Mouse (Mus musculus) monocyte, adult 5-6 weeks (primary cell): ENCODE data around the gene Prr13. TPM values are rescaled to one million over a fixed set of nuclear protein-coding genes. Genes with fewer than 3 reads are reported as not detected.

Experiments used
- ATAC-seq: fragments of 153-309, 156-312 bp; replicated peaks from 2 replicates; pipeline ENCODE4 v1.8.0; 2017; ENCODE audit warnings: mild to moderate bottlenecking; ENCODE audit not compliant: low TSS enrichment, insufficient number of reproducible peaks, severe bottlenecking, poor library complexity, low FRiP score
- total RNA-seq: library from RNA; stranded (forward); fragments of 200-1000, 200-491, 200-594 nt; gene quantifications from 3 replicates; pipeline ENCODE4 v1.2.3, GENCODE M21; 2017

Prr13 gene
- total RNA-seq, 1 experiment from 2014 or later, result 259 TPM

DNA sequence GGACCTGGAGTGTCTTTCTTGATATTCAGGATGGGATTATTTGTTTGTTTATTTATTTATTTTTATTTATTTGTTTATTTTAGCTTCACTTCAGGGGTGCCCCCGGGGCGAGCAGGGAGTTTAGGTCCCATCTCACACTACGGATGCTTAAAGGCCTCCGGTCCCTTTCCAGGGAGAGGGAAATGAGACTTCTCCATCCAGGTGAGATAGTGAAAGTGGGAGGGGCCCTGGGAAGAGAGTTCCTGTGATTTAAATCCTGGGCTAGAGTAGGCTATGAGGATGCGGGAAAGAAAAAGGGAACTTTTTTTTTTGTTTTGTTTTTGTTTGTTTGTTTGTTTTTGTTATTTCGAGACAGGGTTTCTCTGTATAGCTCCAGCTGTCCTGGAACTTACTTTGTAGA lies 553 bp downstream of the Prr13 start:
- no peak for ATAC-seq

DNA sequence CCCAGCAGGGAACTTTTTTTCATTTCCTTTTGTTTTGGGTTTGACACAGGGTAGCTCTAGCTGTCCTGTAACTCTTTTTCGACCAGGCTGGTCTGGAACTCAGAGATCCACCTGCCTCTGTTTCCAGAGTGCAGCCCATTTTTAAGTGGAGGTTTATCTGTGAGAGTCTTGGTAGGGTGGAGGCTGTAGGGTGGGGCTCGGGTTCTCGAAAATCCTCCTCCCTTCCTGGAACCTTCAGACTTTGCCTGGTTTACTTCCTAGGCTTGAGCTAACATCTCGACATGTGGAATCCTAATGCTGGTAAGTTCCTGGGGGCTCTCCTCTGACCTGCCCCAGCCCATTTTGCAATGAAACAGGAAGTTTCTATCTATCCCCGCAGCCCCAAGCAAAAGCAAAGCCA lies 1.0 kb downstream of the Prr13 start:
- ATAC-seq, result no peak

DNA sequence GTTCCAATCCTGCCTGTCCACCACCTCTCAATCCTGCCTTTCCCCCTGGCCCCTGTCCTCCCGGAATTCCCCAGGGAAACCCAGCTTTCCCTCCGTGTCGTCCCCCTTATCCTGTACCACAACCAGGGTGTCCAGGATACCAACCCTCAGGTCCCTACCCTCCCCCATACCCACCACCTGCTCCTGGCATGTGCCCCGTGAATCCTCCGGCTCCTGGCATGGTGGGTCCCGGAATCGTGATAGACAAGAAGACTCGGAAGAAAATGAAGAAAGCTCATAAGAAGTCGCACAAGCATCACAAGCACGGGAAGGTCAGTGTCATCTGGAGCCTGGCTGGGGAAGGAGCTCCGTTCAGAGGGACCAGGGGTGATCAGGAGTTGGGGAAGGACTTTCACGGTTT lies 1.6 kb downstream of the Prr13 start:
- ATAC-seq, result no peak

GRCm38 (mm10) chr15:102460971-102461370 lies 2.1 kb downstream of the Prr13 start:
- peak; percentile 42; the same call in 1 of the 2 replicates for ATAC-seq

GRCm38 (mm10) chr15:102461430-102462075 lies 2.7 kb downstream of the Prr13 start:
- no peak for ATAC-seq

- no peak for ATAC-seq
These were observed 4.8 kb downstream of the Prr13 start for GRCm38 (mm10) chr15:102463666-102464065.

GRCm38 (mm10) chr15:102468675-102469370 lies 10.0 kb downstream of the Prr13 start:
- no peak for ATAC-seq

DNA sequence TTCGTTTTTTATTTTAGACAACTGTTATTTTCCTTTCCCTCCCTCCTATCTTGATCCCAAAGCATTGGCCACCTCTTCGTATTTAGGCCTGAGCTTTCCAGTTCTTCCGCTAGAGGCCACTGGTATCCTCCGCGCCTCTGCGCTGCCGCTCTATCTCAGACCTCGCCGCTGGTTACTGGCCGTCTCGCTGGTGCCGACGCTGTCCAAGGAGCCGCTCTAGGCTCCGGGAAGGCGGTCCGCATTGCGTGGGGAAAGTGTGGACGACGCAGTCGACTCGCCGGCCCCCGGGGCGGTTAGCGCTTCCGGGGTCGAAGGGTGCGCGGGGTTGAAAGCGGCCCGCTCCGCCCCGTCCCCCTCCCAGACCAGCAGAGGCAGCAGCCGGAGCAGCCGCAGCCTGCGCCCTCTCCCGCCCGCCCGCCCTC lies 11.4 kb downstream of the Prr13 start, which contains the start of gene Pcbp2:
Gene Pcbp2, plus strand, starts transcription at position 357 of the 422 bp plus-strand sequence.
- peak; percentile 99 for ATAC-seq

DNA sequence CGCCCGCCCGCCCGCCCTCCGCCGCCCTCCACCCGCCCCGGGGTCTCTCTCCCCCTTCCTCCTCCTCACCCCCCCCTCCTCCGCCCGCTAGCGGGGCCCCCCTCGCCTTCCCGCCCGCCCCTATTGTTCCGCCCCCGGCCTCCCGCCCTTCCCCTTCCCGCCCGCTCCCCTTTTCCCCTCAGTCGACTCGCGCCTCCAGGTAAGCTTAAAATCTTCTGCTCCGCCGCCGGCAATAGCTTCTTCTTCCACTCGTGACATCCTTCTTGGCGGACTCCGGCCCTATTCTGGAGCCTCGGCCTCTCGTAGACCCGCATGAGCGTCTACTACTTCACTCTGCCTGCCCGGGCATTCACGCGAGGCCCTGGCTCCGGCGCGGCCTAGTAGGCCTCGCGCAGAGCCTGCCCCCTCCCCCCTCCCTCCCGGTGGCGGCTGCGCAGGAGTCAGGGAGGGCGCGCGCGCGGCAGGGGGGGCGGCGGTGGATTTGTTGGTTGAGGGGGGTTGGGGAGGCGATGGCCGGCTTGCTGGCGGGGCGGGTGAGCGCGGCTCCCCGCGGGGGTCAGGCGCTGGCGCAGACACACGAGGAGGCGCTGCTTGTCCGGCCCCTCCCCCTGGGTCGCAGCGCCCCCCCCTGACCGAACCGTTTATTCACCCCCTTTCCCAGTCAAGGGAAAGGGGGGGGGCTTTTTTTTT lies 11.9 kb downstream of the Prr13 start:
- peak; percentile 25; the same call in 1 of the 2 replicates for ATAC-seq

DNA sequence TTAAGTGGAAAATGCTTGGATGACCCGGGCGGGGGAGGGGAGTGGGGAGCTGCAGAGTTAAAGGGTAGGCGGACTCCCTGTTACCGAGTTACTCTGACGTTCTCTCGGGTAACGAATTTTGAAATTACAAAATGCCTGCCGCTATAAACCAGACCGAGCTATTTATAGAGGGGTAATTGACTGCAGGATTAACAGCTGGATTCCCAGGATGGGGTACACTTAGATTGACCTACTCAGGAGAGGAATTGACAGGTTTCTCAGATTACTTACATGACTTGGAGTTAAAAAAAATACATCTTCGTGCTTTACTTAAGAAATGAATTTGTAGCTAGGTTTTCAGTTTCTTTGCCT lies 12.4 kb downstream of the Prr13 start:
- ATAC-seq, result no peak

DNA sequence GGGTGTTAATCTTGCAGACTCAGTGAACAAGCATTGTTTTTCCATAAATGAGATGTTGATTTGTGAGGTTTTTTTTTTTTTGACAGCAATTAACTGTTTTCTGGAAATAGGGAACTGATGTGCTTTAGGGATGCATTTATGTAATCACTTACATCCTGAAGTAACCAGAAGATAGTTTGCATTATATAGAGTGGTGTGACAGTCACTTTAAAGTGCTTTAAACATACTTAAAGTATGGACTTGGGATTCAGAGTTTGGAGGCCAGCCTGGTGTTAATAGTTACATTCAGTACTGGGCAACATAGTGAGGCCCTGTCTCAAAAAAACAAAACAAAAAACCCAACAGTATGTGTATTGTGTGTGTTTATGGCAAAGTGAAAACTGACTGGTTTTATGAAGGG lies 12.9 kb downstream of the Prr13 start:
- no peak for ATAC-seq

- ATAC-seq, result no peak
These were observed 14.4 kb downstream of the Prr13 start for GRCm38 (mm10) chr15:102473246-102473645.

DNA sequence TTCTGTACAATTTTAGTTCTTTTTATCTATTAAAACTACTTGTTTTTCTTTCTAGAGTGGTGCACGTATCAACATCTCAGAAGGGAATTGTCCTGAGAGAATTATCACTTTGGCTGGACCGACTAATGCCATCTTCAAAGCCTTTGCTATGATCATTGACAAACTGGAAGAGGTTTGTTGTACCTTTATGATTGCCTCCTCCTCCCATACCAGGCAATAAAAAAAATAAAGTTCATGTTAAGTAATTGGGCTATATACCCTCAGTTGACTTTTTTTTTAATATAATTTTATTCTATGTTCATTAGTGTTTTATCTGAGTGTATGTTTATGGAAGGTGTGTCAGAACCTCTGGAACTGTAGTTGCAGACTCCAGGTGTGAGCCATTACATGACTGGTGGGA lies 15.7 kb downstream of the Prr13 start:
- ATAC-seq, result no peak

- no peak for ATAC-seq
These were observed 24.3 kb downstream of the Prr13 start for GRCm38 (mm10) chr15:102483136-102483535.

DNA sequence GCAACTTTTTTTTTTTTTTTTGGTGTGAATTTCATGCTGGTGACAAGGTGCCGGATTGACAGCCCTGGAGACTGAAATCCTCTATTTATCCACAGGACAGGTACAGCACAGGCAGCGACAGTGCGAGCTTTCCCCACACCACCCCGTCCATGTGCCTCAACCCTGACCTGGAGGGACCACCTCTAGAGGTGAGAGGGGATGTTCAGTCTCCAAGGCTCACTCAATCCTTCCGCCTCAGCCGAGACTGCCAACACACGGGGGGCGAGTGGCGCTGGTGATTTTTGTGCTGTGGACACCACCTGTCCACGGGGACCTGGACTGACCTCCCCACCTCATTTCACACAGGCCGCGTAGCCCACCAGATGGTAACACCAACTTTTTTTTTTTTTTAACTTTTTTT lies 27.0 kb downstream of the Prr13 start:
- no peak for ATAC-seq

- no peak for ATAC-seq
These were observed 28.8 kb downstream of the Prr13 start for GRCm38 (mm10) chr15:102487664-102488063.

DNA sequence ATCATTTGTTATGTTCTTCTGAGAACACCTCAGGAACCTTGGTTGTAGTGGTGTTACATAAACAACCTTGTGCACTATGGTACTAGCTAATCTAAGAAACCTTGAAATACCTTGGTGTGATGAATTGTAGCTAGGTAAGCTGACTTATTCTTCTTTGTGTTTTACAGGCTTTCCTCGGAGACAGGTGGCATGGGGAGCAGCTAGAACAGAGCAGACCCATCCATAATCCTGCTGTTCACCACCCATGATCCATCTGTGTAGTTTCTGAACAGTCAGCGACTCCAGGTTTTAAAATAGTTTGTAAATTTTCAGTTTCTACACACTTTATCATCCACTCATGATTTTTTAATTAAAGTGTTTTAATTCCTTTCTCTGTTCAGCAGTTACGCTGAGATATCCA lies 39.5 kb downstream of the Prr13 start:
- no peak for ATAC-seq

GRCm38 (mm10) chr15:102499370-102499769 lies 40.5 kb downstream of the Prr13 start:
- no peak for ATAC-seq

- ATAC-seq, result no peak
These were observed 41.0 kb downstream of the Prr13 start for GRCm38 (mm10) chr15:102499851-102500250.

GRCm38 (mm10) chr15:102500479-102500878 lies 41.7 kb downstream of the Prr13 start:
- no peak for ATAC-seq
